Mouse (Mus musculus) intestine, postnatal 0 days (tissue): ENCODE data around the gene Il19. TPM values are rescaled to one million over a fixed set of nuclear protein-coding genes. Genes with fewer than 3 reads are reported as not detected.

ENCODE experiments used
- ATAC-seq: fragments of 200-750 bp; cut with Nextera tagmentation; 2 replicates; pipeline ENCODE4 v1.8.0; 2017; ENCODE audit warnings: mild to moderate bottlenecking, moderate TSS enrichment, moderate library complexity
- H3K27ac ChIP-seq: fragments of 300-500 bp; sonication (generic); 2 replicates; pipeline ENCODE4 v1.5.1; 2014; ENCODE audit warnings: mild to moderate bottlenecking, low read depth, low read length, moderate library complexity
- H3K27me3 ChIP-seq: fragments of 300-500 bp; sonication (generic); replicated peaks from 2 replicates; pipeline ENCODE4 v1.6.1; 2014; ENCODE audit warnings: low read length, mixed read lengths; ENCODE audit not compliant: control insufficient read depth, insufficient read depth
- H3K36me3 ChIP-seq: fragments of 300-500 bp; sonication (generic); 2 replicates; pipeline ENCODE4 v1.6.1; 2014; ENCODE audit warnings: mild to moderate bottlenecking, moderate library complexity; ENCODE audit not compliant: control insufficient read depth, insufficient read depth
- H3K4me1 ChIP-seq: fragments of 300-500 bp; sonication (generic); replicated peaks from 2 replicates; pipeline ENCODE4 v1.6.1; 2014; ENCODE audit warnings: antibody characterized with exemption, low read length, mixed read lengths; ENCODE audit not compliant: control insufficient read depth, insufficient read depth
- H3K4me2 ChIP-seq: fragments of 300-500 bp; sonication (generic); replicated peaks from 2 replicates; pipeline ENCODE4 v1.6.1; 2014; ENCODE audit warnings: low read depth, mild to moderate bottlenecking, moderate library complexity
- H3K4me3 ChIP-seq: fragments of 300-500 bp; sonication (generic); 2 replicates; pipeline ENCODE4 v1.5.1; 2014; ENCODE audit warnings: low read depth, low read length
- H3K9ac ChIP-seq: fragments of 300-500 bp; sonication (generic); 2 replicates; pipeline ENCODE4 v1.6.1; 2014; ENCODE audit warnings: mild to moderate bottlenecking, low read depth, low read length
- H3K9me3 ChIP-seq: fragments of 300-500 bp; sonication (generic); 2 replicates; pipeline ENCODE4 v1.6.1; 2016; ENCODE audit warnings: mixed run types; ENCODE audit not compliant: control insufficient read depth
- CTCF ChIP-seq: sonication (generic); IDR thresholded peaks from 2 replicates; pipeline ENCODE4 v1.5.1; 2016; ENCODE audit warnings: low read depth, mild to moderate bottlenecking, control low read depth, antibody characterized with exemption, moderate library complexity
- WGBS: fragments of 180-500 bp; shearing (Covaris S2); extraction: QIAGEN DNeasy Blood & Tissue Kit; methylation state at CpG from one replicate; pipeline ENCODE4 v1.1.7; 2014; 5-methylcytosine and 5-hydroxymethylcytosine counted together
- polyA plus RNA-seq: library from polyadenylated mRNA; unstranded; fragments of >200 nt; fragmentation: Nextera tagmentation; extraction: Ambion mirVana; gene quantifications from 2 replicates; pipeline ENCODE4 v1.2.1, GENCODE M21; 2015

Il19 gene
- polyA plus RNA-seq, result not detected in 2 replicates

DNA sequence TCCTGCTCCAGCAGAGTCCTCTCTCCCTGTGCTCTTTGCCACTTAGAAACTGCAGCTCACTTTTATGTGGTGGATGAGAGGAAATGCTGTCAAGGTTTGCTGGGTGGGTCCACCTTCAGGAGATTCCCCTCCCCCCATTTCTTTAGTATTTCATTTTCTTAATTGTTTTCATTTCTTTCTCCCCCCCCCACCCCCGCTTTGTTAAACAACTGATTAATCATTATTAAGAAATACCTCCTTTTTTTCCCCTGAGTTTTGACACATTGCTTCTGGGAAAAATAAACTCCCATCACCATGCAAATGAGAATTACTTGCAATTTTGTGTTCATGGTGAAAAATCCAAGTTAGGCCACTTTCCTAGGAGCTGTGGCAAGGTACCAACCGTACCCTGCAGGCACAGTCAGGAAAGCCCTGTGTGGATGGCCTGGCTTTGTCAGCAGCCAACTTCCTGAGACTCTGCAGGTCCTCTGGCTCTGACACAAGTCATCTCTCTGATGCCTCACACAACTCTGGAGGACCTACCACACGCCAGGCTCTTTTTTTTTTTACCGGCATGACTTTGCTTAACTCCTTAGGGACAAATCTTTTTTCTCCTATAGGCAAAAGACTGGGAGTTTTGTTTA lies at the start of gene Il19:
TSS of gene Il19 (minus strand) at position 51 of the 623 bp plus-strand sequence.
- no peaks in the 10 kb centered on the region for H3K27me3 ChIP-seq
- no peak within 1 kb of the TSS for H3K9ac ChIP-seq
- no peak for TF ChIP-seq CTCF
- ATAC-seq, result no peak
- WGBS, result 63% methylated on average over 4 of the region's 4 CpGs
- no peaks in the 10 kb centered on the region for H3K36me3 ChIP-seq
- H3K27ac ChIP-seq, result no peak within 1 kb of the TSS
- H3K4me3 ChIP-seq, result no peak within 1 kb of the TSS
- H3K4me2 ChIP-seq, result no peak within 1 kb of the TSS
- no peaks in the 10 kb centered on the region for H3K9me3 ChIP-seq
- H3K4me1 ChIP-seq, result 0 out of 2 replicates have a peak, but pooled peaks cover 2% of the 10 kb centered on the region

DNA sequence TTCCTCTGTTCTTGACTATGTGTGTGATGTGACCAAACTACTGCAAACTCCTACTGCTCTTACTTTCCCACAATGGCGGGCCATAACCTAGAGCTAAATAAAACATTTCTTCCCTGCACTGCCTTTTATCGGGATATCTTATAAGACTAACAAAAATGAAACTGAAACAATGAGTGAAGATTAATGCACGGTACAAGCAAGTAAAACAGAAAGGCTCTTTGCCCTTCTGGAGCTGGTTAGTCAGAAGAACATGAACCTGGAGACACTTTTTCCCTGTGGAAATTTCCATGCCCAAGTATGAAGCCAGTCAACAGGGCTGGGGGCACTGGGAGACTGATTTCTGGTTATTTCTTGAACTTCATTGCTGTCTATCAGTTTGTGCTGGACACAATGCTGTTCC lies 49.4 kb upstream of the Il19 start:
- ATAC-seq, result no peak
- WGBS, result 53% methylated on average over 3 of the region's 3 CpGs
- TF ChIP-seq CTCF, result no peak
- Histone ChIP-seq H3K27me3 (no peaks in the 10 kb centered on the region), H3K4me1 (no peaks in the 10 kb centered on the region), H3K4me3 (no peak overlapping the region), H3K4me2 (no peak overlapping the region), H3K36me3 (no peaks in the 10 kb centered on the region), H3K9ac (no peak overlapping the region), H3K9me3 (no peaks in the 10 kb centered on the region), H3K27ac (no peak overlapping the region)

DNA sequence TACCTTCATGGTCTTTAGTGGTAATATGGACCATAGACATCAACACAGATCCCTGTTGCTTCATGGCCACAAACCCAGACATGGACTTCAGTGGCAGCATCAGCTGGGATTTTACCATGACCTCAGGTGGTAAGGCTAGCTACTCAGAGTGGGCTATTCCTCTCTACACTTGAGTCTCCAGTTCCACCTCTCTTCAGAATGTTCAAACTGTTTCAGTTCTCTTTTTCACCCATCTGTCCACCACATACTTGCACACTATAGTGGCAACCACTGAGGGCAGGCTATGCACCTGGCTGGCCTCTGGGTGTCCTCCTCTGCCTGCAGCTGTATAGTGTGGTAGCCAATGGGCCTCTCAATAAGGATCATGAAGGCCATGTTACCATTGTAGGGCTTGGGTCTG lies 47.5 kb upstream of the Il19 start:
- H3K4me3 ChIP-seq, result no peak overlapping the region
- no peak overlapping the region for H3K9ac ChIP-seq
- no peaks in the 10 kb centered on the region for H3K36me3 ChIP-seq
- no peak for ATAC-seq
- no peak overlapping the region for H3K4me2 ChIP-seq
- no peaks in the 10 kb centered on the region for H3K27me3 ChIP-seq
- no peaks in the 10 kb centered on the region for H3K9me3 ChIP-seq
- peak; percentile 71 for TF ChIP-seq CTCF
- H3K4me1 ChIP-seq, result no peaks in the 10 kb centered on the region
- H3K27ac ChIP-seq, result no peak overlapping the region

DNA sequence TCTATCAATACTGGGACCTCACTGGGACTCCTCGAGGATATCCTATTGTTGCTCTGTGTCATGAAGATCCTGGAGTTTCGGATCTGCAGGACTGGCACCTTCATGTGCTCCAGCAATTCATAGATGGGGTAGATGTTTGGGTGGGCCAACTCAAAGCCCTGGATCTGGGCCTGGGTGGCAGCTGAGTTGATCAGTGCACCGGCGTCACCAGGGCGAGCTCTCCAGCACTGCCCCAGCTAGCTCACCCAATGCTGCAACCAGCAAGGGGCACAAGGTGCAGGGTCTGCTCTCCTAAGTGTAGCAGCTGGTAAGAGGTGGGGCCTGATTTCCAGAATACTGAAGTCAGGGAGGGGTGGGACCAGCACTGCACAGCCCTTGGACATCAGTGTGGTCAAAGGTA lies 47.1 kb upstream of the Il19 start:
- Histone ChIP-seq H3K4me2 (no peak overlapping the region), H3K27ac (no peak overlapping the region), H3K4me1 (no peaks in the 10 kb centered on the region), H3K36me3 (no peaks in the 10 kb centered on the region), H3K9ac (no peak overlapping the region), H3K27me3 (no peaks in the 10 kb centered on the region), H3K9me3 (no peaks in the 10 kb centered on the region), H3K4me3 (no peak overlapping the region)
- WGBS, result 91% methylated on average over 5 of the region's 5 CpGs
- ATAC-seq, result no peak
- TF ChIP-seq CTCF, result no peak

DNA sequence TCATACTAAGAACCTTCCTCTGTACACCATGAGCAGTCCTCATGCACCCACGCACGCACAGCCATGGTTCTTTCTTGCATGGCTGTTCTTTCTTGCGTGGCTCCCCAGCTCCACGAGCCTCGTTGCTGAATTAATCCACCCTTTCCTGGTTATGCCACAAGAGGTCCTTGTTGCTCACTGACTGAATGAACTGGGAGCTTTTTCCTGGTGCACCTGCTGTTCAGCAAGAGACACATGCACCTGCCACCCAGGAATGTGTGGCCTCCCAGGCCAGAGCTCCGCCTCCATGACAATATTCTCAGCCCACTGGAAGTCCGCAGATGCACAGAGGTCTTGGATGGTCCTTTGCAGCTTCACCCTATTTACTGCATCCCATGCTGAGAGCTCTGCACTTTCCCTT lies 44.5 kb upstream of the Il19 start:
- H3K27me3 ChIP-seq, result no peaks in the 10 kb centered on the region
- H3K9ac ChIP-seq, result no peak overlapping the region
- ATAC-seq, result peak; percentile 57
- no peak overlapping the region for H3K4me2 ChIP-seq
- H3K4me3 ChIP-seq, result no peak overlapping the region
- no peak overlapping the region for H3K27ac ChIP-seq
- peak; percentile 73 for TF ChIP-seq CTCF
- no peaks in the 10 kb centered on the region for H3K4me1 ChIP-seq
- H3K36me3 ChIP-seq, result no peaks in the 10 kb centered on the region
- 43% methylated on average over 7 of the region's 7 CpGs for WGBS
- no peaks in the 10 kb centered on the region for H3K9me3 ChIP-seq

DNA sequence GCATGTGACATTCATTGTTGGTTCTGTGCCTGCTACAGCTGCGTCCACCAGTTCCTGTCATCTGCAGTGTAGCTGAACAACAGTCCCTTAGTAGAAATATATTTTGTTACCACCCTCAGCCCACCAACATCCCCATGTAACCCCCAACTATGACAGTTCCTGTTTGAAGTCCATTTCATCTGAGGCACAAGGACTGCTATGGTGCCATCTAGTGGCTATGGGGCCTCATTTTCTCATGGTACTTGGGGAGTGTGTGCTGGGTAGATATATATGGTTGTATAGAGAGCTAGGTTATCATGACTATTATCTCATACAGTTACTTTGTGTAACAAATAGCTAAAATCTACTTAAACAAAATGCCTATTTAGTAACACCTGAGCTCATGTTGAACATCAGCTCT lies 39.5 kb upstream of the Il19 start:
- no peak for ATAC-seq
- peak; percentile 89 for TF ChIP-seq CTCF
- H3K27ac ChIP-seq, result no peak overlapping the region
- no peaks in the 10 kb centered on the region for H3K27me3 ChIP-seq
- no peaks in the 10 kb centered on the region for H3K9me3 ChIP-seq
- 55% methylated on average over 1 of the region's 1 CpGs for WGBS
- H3K4me2 ChIP-seq, result no peak overlapping the region
- no peak overlapping the region for H3K4me3 ChIP-seq
- no peak overlapping the region for H3K9ac ChIP-seq
- H3K36me3 ChIP-seq, result no peaks in the 10 kb centered on the region
- H3K4me1 ChIP-seq, result no peaks in the 10 kb centered on the region

DNA sequence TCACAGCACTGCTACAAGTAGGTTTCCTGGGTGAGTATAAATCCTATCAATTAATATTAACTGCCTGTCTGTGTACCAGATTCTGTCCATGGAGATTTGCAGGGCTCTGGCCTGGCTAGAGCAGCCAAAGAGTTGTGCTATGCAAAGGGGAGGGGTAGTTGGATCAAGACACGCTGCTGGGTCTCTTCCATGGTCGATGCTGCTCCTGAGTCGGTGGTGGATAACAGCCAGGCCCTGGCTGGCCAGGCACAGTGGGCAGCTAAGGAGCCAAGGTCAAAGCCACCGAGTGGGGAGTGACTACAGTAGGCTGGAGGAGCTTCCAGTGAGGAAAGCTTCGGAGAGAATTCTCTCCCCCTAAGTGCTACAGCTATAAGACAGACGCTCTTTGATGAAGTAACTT lies 24.0 kb upstream of the Il19 start:
- 85% methylated on average over 6 of the region's 6 CpGs for WGBS
- H3K27ac ChIP-seq, result no peak overlapping the region
- no peak for ATAC-seq
- H3K4me2 ChIP-seq, result no peak overlapping the region
- no peaks in the 10 kb centered on the region for H3K36me3 ChIP-seq
- H3K9ac ChIP-seq, result no peak overlapping the region
- no peaks in the 10 kb centered on the region for H3K9me3 ChIP-seq
- TF ChIP-seq CTCF, result no peak
- H3K27me3 ChIP-seq, result no peaks in the 10 kb centered on the region
- no peaks in the 10 kb centered on the region for H3K4me1 ChIP-seq
- H3K4me3 ChIP-seq, result no peak overlapping the region
